Mouse (Mus musculus) C2C12 (cell line): ENCODE results near the gene Plekha4. TPM values are rescaled to one million over a fixed set of nuclear protein-coding genes. Genes with fewer than 3 reads are reported as not detected.
A peak's percentile ranks its signal among the peaks of the same experiment; 100 is the strongest.

Experiments
- H3K27me3 ChIP-seq: one replicate; pipeline ENCODE4 v1.6.1; 2011; ENCODE audit not compliant: control insufficient read depth, insufficient read depth, insufficient read length
- H3K36me3 ChIP-seq: one replicate; pipeline ENCODE4 v1.6.1; 2011; ENCODE audit not compliant: control insufficient read depth, insufficient read depth
- H3K4me3 ChIP-seq: one replicate; pipeline ENCODE4 v1.5.1; 2011; ENCODE audit warnings: mild to moderate bottlenecking, control low read depth; ENCODE audit not compliant: poor library complexity, insufficient read depth, severe bottlenecking
- H3K79me2 ChIP-seq: one replicate; pipeline ENCODE4 v1.6.1; 2011; ENCODE audit not compliant: control insufficient read depth, insufficient read depth
- H3K79me3 ChIP-seq: one replicate; pipeline ENCODE4 v1.6.1; 2011; ENCODE audit warnings: low read depth, control low read depth
- H3ac ChIP-seq: one replicate; pipeline ENCODE3; 2011; ENCODE audit warnings: low read depth; ENCODE audit not compliant: control insufficient read depth, insufficient read length
- CEBPB ChIP-seq: IDR thresholded peaks from one replicate; pipeline ENCODE4 v1.6.1; 2011; ENCODE audit warnings: low read depth, mild to moderate bottlenecking, control low read depth, moderate library complexity
- CTCF ChIP-seq: IDR thresholded peaks from one replicate; pipeline ENCODE4 v1.5.1; 2011; ENCODE audit not compliant: control insufficient read depth, insufficient read depth, insufficient read length
- FOSL1 ChIP-seq: IDR thresholded peaks from one replicate; pipeline ENCODE4 v1.8.0; 2011; ENCODE audit warnings: mild to moderate bottlenecking, low read length; ENCODE audit not compliant: poor library complexity, insufficient read depth, severe bottlenecking
- MAX ChIP-seq: IDR thresholded peaks from one replicate; pipeline ENCODE4 v1.6.1; 2011; ENCODE audit warnings: mild to moderate bottlenecking, control low read depth
- MYOD1 ChIP-seq: IDR thresholded peaks from one replicate; pipeline ENCODE4 v1.6.1; 2011; ENCODE audit warnings: low read depth; ENCODE audit not compliant: control insufficient read depth, insufficient read length
- MYOG ChIP-seq: IDR thresholded peaks from one replicate; pipeline ENCODE4 v1.6.1; 2011; ENCODE audit not compliant: control insufficient read depth, insufficient read length; ENCODE audit errors: extremely low read depth
- USF1 ChIP-seq: IDR thresholded peaks from one replicate; pipeline ENCODE4 v1.6.1; 2011; ENCODE audit warnings: low read depth, mild to moderate bottlenecking, control low read depth, moderate library complexity
- polyA plus RNA-seq: library from polyadenylated mRNA; unstranded; fragments of >200 nt; fragmentation: generic; extraction: Trizol; gene quantifications from one replicate; pipeline ENCODE4 v1.2.1, GENCODE M21; 2012; ENCODE audit warnings: missing spikeins

Plekha4 gene
- polyA plus RNA-seq, 1 experiment = 0.89 TPM

DNA sequence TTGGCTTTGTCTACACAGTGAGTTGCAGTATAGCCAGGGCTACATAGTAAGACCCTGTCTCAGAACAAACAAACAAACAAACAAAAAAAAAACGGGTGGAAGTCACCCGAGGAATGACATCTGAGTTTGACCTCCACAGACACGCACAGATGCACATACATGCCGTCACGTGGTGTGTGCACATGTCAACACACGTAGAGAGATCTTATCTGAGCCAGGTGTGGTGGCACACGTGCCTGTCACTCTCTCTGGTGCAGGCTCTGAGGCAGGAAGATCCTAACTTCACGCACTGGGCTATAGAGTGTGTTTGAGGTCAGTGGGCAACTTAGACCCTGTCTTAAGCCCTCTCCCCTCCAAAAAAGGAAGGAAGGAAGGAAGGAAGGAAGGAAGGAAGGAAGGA, 47.8 kb downstream of the Plekha4 start:
- Histone ChIP-seq H3K79me2 (peaks cover 9% of the 10 kb centered on the region), H3K4me3 (no peak overlapping the region), H3K79me3 (no peaks in the 10 kb centered on the region), H3ac (no peak overlapping the region), H3K27me3 (no peaks in the 10 kb centered on the region), H3K36me3 (peaks cover 5% of the 10 kb centered on the region)
- TF ChIP-seq CEBPB = no peak
- no peak for TF ChIP-seq MYOD1
- no peak for TF ChIP-seq FOSL1
- TF ChIP-seq MAX = no peak
- no peak for TF ChIP-seq USF1
- TF ChIP-seq MYOG = no peak
- TF ChIP-seq CTCF = no peak

DNA sequence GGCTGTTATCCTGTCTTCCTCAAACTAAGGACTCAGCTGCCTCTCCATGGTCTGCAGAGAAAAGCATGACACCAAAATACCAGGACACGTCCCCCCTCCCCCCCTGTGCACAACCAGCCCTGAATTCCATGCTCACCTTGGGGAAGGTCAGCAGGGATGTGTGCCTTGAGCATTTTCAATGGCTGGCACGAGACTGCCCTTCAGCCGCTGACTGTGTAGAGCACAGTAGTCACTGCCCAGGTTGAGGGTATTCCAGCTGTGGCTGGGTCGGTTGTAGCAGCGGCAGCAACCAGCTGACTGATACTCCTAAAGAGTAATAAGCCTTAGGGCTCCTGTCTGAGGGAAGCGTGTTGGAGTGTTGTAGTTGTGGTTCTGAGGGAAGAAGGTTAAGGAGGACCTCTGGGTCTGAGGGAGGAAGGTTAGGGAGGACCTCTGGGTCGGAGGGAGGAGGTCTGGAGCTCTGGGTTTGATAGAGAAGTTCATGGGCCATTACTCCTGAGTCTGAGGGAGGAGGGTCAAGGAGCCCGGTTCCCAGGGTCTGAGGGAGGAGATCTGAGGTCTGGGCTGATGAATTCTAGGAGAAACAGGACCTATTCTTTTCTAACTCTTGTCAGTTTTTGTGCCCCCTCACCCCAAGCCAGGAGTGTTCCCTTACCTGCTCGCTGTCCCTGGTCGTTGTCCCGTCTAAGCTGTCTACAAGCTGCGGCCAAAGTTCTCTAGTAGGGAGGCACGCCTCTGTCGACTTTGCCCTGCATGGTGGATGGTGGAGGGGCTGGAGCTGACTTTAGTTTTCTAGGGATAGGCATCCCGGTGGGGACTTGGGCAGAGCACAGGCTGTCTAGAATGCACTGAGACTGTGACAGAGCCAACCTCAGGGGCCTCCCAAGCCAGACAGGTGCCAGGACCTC, 48.6 kb downstream of the Plekha4 start:
- no peak overlapping the region for H3ac ChIP-seq
- peaks cover 9% of the 10 kb centered on the region for H3K79me2 ChIP-seq
- TF ChIP-seq USF1 = no peak
- no peak for TF ChIP-seq MAX
- TF ChIP-seq CEBPB = no peak
- TF ChIP-seq CTCF = no peak
- TF ChIP-seq FOSL1 = no peak
- no peak for TF ChIP-seq MYOG
- no peak for TF ChIP-seq MYOD1
- no peak overlapping the region for H3K4me3 ChIP-seq
- no peaks in the 10 kb centered on the region for H3K79me3 ChIP-seq
- H3K36me3 ChIP-seq = peaks cover 5% of the 10 kb centered on the region
- H3K27me3 ChIP-seq = no peaks in the 10 kb centered on the region

DNA sequence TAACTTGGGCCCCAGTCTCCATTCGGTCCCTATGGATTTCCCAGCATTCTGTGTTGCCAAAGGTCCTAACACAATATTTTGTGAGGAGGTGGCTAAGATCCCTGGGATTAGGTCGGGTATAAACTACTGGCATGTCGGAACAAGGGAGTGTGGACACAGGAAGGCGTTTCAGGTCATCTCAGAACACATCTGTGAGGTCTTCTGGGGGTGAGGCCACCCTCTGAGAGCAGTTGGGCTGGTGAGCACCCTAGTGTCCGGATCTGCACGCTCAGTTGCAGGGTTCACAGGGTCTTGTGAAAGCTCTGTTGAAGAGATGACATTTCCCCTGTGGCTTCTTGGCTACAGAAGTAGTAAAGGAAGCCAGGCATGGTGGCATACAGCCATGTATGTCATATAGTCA, 59.8 kb downstream of the Plekha4 start:
- TF ChIP-seq FOSL1 (no peak), MYOG (no peak), CEBPB (no peak), USF1 (no peak)
- Histone ChIP-seq H3K79me3 (no peaks in the 10 kb centered on the region), H3K79me2 (no peaks in the 10 kb centered on the region), H3K4me3 (no peak overlapping the region), H3K36me3 (no peaks in the 10 kb centered on the region), H3K27me3 (no peaks in the 10 kb centered on the region), H3ac (no peak overlapping the region)

DNA sequence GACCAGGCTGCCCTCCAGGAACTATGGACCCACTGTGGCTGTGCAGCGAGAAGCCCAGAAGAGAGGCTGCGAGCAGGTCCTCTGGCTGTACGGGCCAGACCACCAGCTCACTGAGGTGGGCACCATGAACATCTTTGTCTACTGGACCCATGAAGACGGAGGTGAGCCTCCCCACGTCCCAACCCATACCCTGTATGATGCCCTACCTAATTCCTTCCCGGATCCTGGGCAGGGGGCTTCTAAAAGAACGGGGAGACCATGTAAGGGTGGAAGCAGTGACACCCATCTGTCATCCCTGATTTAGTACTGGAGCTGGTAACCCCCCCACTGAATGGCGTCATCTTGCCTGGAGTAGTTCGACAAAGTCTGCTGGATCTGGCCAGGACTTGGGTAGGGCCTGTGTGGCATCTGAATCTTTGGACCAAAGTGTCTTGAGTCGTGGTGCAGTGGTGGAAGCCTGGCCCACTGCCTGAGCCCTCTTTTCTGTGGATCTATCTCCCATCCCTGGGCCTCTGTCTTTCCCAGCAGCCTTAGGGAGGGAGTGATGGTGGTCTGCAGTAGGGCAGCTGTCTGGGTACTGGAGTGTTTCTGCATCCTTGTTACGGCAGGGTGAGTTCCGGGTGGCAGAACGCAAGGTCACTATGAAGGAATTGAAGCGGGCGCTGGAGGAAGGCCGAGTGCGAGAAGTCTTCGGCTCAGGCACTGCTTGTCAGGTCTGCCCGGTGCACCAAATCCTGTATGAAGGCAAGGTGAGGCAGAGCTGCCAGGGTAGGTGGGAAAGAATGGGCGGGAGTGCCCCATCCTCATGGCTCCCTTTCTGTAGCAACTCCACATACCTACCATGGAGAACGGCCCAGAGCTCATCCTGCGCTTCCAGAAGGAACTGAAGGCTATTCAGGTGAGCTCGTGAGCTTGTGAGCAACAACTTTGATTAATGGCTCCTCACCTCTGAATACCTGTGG, 61.8 kb downstream of the Plekha4 start:
- TF ChIP-seq FOSL1 (no peak), USF1 (no peak), CTCF (no peak)
- no peaks in the 10 kb centered on the region for H3K79me3 ChIP-seq
- H3K4me3 ChIP-seq = no peak overlapping the region
- H3K79me2 ChIP-seq = no peaks in the 10 kb centered on the region
- no peaks in the 10 kb centered on the region for H3K36me3 ChIP-seq
- H3ac ChIP-seq = no peak overlapping the region
- no peaks in the 10 kb centered on the region for H3K27me3 ChIP-seq

DNA sequence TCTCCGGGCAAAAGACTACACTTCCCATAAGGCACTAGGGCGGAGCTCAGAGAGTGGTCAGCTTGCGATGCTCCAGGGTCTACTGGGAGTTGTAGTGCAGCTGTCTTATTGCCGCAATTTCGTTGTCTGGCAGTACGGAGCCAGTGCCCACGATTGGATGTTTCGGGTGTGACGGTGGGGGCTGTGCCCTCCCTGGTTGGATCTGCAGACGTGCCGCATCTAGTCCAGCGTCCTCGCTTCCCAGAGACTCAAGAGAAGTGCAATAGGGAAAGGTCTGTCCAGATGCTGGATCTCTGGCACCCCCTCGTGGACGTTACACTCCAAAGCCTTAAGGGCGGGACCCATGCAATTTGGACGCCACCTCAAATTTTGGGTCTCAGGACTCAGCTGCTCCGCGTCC, 63.0 kb downstream of the Plekha4 start:
- TF ChIP-seq USF1 = no peak
- TF ChIP-seq CEBPB = no peak
- TF ChIP-seq CTCF = peak; percentile 66
- Histone ChIP-seq H3K79me3 (no peaks in the 10 kb centered on the region), H3K27me3 (no peaks in the 10 kb centered on the region), H3K79me2 (no peaks in the 10 kb centered on the region), H3ac (no peak overlapping the region), H3K4me3 (no peak overlapping the region), H3K36me3 (no peaks in the 10 kb centered on the region)

DNA sequence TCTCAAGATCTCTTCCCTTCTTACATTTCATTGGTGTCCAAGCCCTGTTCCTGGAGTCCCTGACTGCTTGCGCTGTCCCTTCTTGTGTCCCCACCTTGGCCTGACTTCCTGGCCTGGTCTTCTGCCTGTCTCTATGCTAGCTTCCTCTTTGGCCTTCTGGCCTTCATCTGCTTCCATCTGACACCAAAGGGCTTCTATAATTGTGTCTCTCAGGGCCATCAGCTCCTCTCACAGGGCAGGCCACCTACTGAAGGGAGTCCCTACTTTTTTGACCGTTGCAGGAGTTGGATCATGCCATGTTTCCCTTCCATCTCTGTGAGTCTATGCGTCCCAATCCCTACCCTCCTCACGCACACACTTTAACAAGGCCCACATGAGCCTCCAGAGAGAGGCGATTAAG, 63.8 kb downstream of the Plekha4 start:
- no peaks in the 10 kb centered on the region for H3K79me2 ChIP-seq
- H3K27me3 ChIP-seq = no peaks in the 10 kb centered on the region
- H3ac ChIP-seq = no peak overlapping the region
- no peak for TF ChIP-seq MYOG
- no peak for TF ChIP-seq FOSL1
- TF ChIP-seq CTCF = no peak
- no peak for TF ChIP-seq MYOD1
- TF ChIP-seq MAX = no peak
- no peak for TF ChIP-seq CEBPB
- TF ChIP-seq USF1 = no peak
- no peaks in the 10 kb centered on the region for H3K79me3 ChIP-seq
- H3K36me3 ChIP-seq = no peaks in the 10 kb centered on the region
- H3K4me3 ChIP-seq = no peak overlapping the region
